Mouse (Mus musculus): ENCODE measurements at regions not wholly inside any gene's neighbourhood (a gene's known extent, or its start where the extent isn't known, plus 50 kb on each side); places are given as distances from the start of the nearest gene placed in this dataset.

DNA sequence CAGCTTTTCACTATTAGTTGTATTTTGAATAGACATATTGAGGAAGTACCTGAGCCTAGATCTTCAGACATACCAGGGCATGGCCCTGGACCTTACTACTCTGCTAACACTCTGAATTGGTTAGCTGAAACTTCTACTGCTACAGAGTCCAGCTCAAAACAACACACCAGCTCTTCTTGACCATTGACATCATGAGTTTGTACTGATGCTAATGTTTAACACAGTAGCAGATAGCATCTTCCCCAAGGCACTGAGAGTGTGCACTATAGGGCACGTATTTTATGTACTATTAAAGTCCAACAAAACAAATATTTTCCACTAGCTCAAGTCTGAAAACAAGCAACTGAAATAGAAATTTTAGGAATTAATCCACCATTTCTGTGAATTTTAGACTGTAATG lies 157.8 kb downstream of the Ptger3 start:
- no peak for TF ChIP-seq POLR2A (IDR thresholded peaks at IDR 0.05; ENCODE audit: low read depth, low read length)
- TF ChIP-seq CTCF (conservative IDR thresholded peaks at IDR 0.05; ENCODE audit: insufficient read depth, insufficient read length, low read depth, low read length): no peak
